Mouse (Mus musculus): ENCODE measurements around the gene Sytl3. TPM values are rescaled to one million over a fixed set of nuclear protein-coding genes. Genes with fewer than 3 reads are reported as not detected.
"Not testable (repeated sequence)": the region's sequence is repeated elsewhere in the genome, so short reads cannot be mapped to it uniquely, and the experiment has no call there.

The Sytl3 gene
- polyA plus RNA-seq, 1 experiment from 2014 or later: 3.9 TPM

GRCm38 (mm10) chr17:6681721-6682120, 22.8 kb downstream of the Sytl3 start:
- 75% methylated on average over 4 of the region's 4 CpGs for WGBS
- ATAC-seq; H3K9ac ChIP-seq (ENCODE audit: low read depth, low read length); H3K9me3 ChIP-seq (ENCODE audit: control insufficient read depth, low read length); H3K27me3 ChIP-seq (replicated peaks; ENCODE audit: control insufficient read depth, insufficient read depth, low read length); H3K4me3 ChIP-seq (ENCODE audit: low read length); H3K4me1 ChIP-seq (ENCODE audit: control insufficient read depth, insufficient read depth, low read length); H3K4me2 ChIP-seq (ENCODE audit: low read depth, low read length); H3K27ac ChIP-seq (ENCODE audit: low read length); H3K36me3 ChIP-seq (ENCODE audit: control insufficient read depth, insufficient read depth, low read length): not testable (repeated sequence)

- no CpG with 5 or more reads among the region's 5 CpGs for WGBS
- H3K9me3 ChIP-seq (ENCODE audit: control insufficient read depth, low read length); H3K4me1 ChIP-seq (ENCODE audit: control insufficient read depth, insufficient read depth, low read length); H3K4me3 ChIP-seq (ENCODE audit: low read length); H3K27me3 ChIP-seq (replicated peaks; ENCODE audit: control insufficient read depth, insufficient read depth, low read length); ATAC-seq; H3K9ac ChIP-seq (ENCODE audit: low read depth, low read length); H3K36me3 ChIP-seq (ENCODE audit: control insufficient read depth, insufficient read depth, low read length); H3K27ac ChIP-seq (ENCODE audit: low read length); H3K4me2 ChIP-seq (ENCODE audit: low read depth, low read length): not testable (repeated sequence)
Observed at GRCm38 (mm10) chr17:6683702-6684101, 24.8 kb downstream of the Sytl3 start.

GRCm38 (mm10) chr17:6684464-6685287, 25.8 kb downstream of the Sytl3 start:
- WGBS: no CpG with 5 or more reads among the region's 4 CpGs
- H3K27me3 ChIP-seq (replicated peaks; ENCODE audit: control insufficient read depth, insufficient read depth, low read length); H3K4me2 ChIP-seq (ENCODE audit: low read depth, low read length); H3K9ac ChIP-seq (ENCODE audit: low read depth, low read length); H3K36me3 ChIP-seq (ENCODE audit: control insufficient read depth, insufficient read depth, low read length); H3K4me3 ChIP-seq (ENCODE audit: low read length); H3K9me3 ChIP-seq (ENCODE audit: control insufficient read depth, low read length); H3K4me1 ChIP-seq (ENCODE audit: control insufficient read depth, insufficient read depth, low read length); H3K27ac ChIP-seq (ENCODE audit: low read length): not testable (repeated sequence)
- ATAC-seq: peak; percentile 83

- not testable (repeated sequence) for H3K27ac ChIP-seq (ENCODE audit: low read length); H3K4me1 ChIP-seq (ENCODE audit: control insufficient read depth, insufficient read depth, low read length); H3K9ac ChIP-seq (ENCODE audit: low read depth, low read length); H3K4me2 ChIP-seq (ENCODE audit: low read depth, low read length); H3K9me3 ChIP-seq (ENCODE audit: control insufficient read depth, low read length); H3K36me3 ChIP-seq (ENCODE audit: control insufficient read depth, insufficient read depth, low read length); H3K27me3 ChIP-seq (replicated peaks; ENCODE audit: control insufficient read depth, insufficient read depth, low read length); H3K4me3 ChIP-seq (ENCODE audit: low read length)
- ATAC-seq: peak; percentile 53; the same call in 1 of the 2 replicates
- 63% methylated on average over 3 of the region's 8 CpGs for WGBS
Observed at GRCm38 (mm10) chr17:6685288-6685818, 26.5 kb downstream of the Sytl3 start.

GRCm38 (mm10) chr17:6686299-6686971, 27.5 kb downstream of the Sytl3 start:
- ATAC-seq; H3K27me3 ChIP-seq (replicated peaks; ENCODE audit: control insufficient read depth, insufficient read depth, low read length): not testable (repeated sequence)

GRCm38 (mm10) chr17:6689344-6689743, 30.5 kb downstream of the Sytl3 start:
- 88% methylated on average over 3 of the region's 4 CpGs for WGBS
- not testable (repeated sequence) for H3K36me3 ChIP-seq (ENCODE audit: control insufficient read depth, insufficient read depth, low read length); H3K9ac ChIP-seq (ENCODE audit: low read depth, low read length); H3K4me2 ChIP-seq (ENCODE audit: low read depth, low read length); H3K27ac ChIP-seq (ENCODE audit: low read length); ATAC-seq; H3K9me3 ChIP-seq (ENCODE audit: control insufficient read depth, low read length); H3K4me1 ChIP-seq (ENCODE audit: control insufficient read depth, insufficient read depth, low read length); H3K4me3 ChIP-seq (ENCODE audit: low read length); H3K27me3 ChIP-seq (replicated peaks; ENCODE audit: control insufficient read depth, insufficient read depth, low read length)

More at GRCm38 (mm10) chr17:6686299-6686971, 27.5 kb downstream of the Sytl3 start:
- not testable (repeated sequence) for H3K36me3 ChIP-seq (ENCODE audit: control insufficient read depth, insufficient read depth, low read length); H3K27ac ChIP-seq (ENCODE audit: low read length); H3K9me3 ChIP-seq (ENCODE audit: control insufficient read depth, low read length); H3K9ac ChIP-seq (ENCODE audit: low read depth, low read length); H3K4me2 ChIP-seq (ENCODE audit: low read depth, low read length); H3K4me3 ChIP-seq (ENCODE audit: low read length); H3K4me1 ChIP-seq (ENCODE audit: control insufficient read depth, insufficient read depth, low read length)
- 100% methylated on average over 2 of the region's 4 CpGs for WGBS

GRCm38 (mm10) chr17:6691596-6691995, 32.7 kb downstream of the Sytl3 start:
- not testable (repeated sequence) for H3K9ac ChIP-seq (ENCODE audit: low read depth, low read length); H3K27me3 ChIP-seq (replicated peaks; ENCODE audit: control insufficient read depth, insufficient read depth, low read length); H3K4me2 ChIP-seq (ENCODE audit: low read depth, low read length); H3K4me3 ChIP-seq (ENCODE audit: low read length); H3K36me3 ChIP-seq (ENCODE audit: control insufficient read depth, insufficient read depth, low read length); H3K9me3 ChIP-seq (ENCODE audit: control insufficient read depth, low read length); H3K27ac ChIP-seq (ENCODE audit: low read length); H3K4me1 ChIP-seq (ENCODE audit: control insufficient read depth, insufficient read depth, low read length); ATAC-seq
- WGBS: 11% methylated on average over 2 of the region's 2 CpGs

GRCm38 (mm10) chr17:6695712-6696111, 36.8 kb downstream of the Sytl3 start:
- 78% methylated on average over 9 of the region's 9 CpGs for WGBS
- ATAC-seq; H3K4me2 ChIP-seq (ENCODE audit: low read depth, low read length); H3K27me3 ChIP-seq (replicated peaks; ENCODE audit: control insufficient read depth, insufficient read depth, low read length); H3K27ac ChIP-seq (ENCODE audit: low read length); H3K4me3 ChIP-seq (ENCODE audit: low read length); H3K4me1 ChIP-seq (ENCODE audit: control insufficient read depth, insufficient read depth, low read length); H3K9ac ChIP-seq (ENCODE audit: low read depth, low read length); H3K36me3 ChIP-seq (ENCODE audit: control insufficient read depth, insufficient read depth, low read length); H3K9me3 ChIP-seq (ENCODE audit: control insufficient read depth, low read length): not testable (repeated sequence)

GRCm38 (mm10) chr17:6696521-6696920, 37.6 kb downstream of the Sytl3 start:
- H3K4me3 ChIP-seq (ENCODE audit: low read length); H3K27me3 ChIP-seq (replicated peaks; ENCODE audit: control insufficient read depth, insufficient read depth, low read length); H3K9ac ChIP-seq (ENCODE audit: low read depth, low read length); H3K9me3 ChIP-seq (ENCODE audit: control insufficient read depth, low read length); H3K36me3 ChIP-seq (ENCODE audit: control insufficient read depth, insufficient read depth, low read length); H3K4me1 ChIP-seq (ENCODE audit: control insufficient read depth, insufficient read depth, low read length); H3K4me2 ChIP-seq (ENCODE audit: low read depth, low read length); H3K27ac ChIP-seq (ENCODE audit: low read length): not testable (repeated sequence)
- 61% methylated on average over 8 of the region's 8 CpGs for WGBS
- peak; percentile 25; the same call in 1 of the 2 replicates for ATAC-seq

All from intestine, embryonic 16.5 days (tissue).